Mouse (Mus musculus): ENCODE measurements around the gene Slc6a5.

DNA sequence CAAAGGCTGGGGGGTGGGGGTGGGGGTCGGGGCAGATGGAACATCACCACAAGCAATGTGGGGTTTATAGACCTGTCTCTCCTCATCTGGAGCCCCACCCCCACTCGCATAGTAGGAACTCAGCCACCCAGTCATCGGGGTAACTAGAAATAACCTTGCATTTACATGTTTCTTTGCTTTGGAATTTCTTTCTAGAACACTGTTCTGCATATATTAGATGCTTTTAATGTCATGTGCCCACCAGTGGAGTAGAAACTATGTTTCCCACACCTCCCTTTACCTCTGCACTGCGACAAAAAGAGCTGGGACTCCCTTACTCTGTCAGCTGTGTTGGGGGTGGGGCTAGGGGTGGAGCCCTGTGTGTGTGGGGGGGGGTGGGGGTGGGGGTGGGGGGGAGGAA, 3.2 kb downstream of the Slc6a5 start:
- TF ChIP-seq CTCF (IDR thresholded peaks at IDR 0.05; ENCODE audit: low read depth, low read length): no peak
- TF ChIP-seq POLR2A (IDR thresholded peaks at IDR 0.05; ENCODE audit: borderline replicate concordance, low read depth, low read length): no peak

Measured in bone marrow macrophage, adult 2 months (primary cell).